Mouse (Mus musculus) CD8-positive naive resting alpha-beta T cell, adult 57 days (primary cell): ENCODE results near the gene Rad51d. TPM values are rescaled to one million over a fixed set of nuclear protein-coding genes. Genes with fewer than 3 reads are reported as not detected.

Experiments used
- total RNA-seq: library from RNA; stranded (reverse); gene quantifications from one replicate; pipeline ENCODE4 v1.2.4, GENCODE M21; 2023

Gene Rad51d
- 18.7 TPM for total RNA-seq

DNA sequence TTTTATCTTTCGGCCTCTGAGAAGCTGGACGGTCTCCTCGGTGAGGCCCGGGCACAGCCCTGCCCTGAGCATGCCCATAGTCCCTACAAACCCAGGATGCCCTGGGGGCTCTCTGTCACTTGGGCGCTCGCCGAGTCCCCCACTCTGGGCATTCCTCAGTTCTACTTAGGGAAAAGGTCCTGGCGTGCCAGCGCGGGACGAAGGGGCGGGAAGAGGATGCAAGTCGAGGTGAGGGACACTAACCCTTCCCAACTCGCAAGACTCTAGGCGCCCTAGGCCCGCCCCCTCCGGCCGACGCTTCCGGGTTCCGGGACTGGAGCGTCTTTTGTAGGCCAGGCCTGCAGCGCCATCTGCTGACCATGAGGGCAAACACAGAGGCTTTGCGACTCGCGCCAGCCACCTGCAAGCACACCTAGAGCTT is at the start of gene Rad51d:
Rad51d (minus strand) TSS at position 273 of the 421 bp plus-strand sequence.

DNA sequence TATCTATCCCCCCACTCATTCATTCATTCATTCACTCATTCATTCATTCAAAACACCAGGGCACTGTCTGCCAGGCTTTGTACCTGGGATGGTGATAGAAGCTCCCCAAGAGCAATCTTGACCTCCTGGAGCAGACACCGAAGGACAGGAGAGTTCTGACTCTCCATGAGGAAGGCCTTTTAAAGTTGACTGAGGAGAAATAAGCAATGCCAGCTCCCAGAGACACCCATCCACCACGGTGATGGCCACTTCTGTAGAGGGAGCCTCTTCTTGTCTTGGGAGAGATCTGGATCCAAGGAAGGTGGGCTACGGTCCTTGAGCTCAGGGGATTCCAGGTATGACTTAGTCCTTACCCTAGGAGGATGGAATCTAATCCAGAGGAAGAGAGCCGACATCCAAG is 19.8 kb upstream of the Rad51d start, which contains the start of gene Unc45b:
Unc45b (plus strand) TSS at position 301 of the 400 bp plus-strand sequence.

GRCm38 (mm10) chr11:82907651-82908607 is 17.5 kb upstream of the Rad51d start, which contains the start of gene Nle1:
Gene Nle1 (minus strand): TSS chr11:82908411.

DNA sequence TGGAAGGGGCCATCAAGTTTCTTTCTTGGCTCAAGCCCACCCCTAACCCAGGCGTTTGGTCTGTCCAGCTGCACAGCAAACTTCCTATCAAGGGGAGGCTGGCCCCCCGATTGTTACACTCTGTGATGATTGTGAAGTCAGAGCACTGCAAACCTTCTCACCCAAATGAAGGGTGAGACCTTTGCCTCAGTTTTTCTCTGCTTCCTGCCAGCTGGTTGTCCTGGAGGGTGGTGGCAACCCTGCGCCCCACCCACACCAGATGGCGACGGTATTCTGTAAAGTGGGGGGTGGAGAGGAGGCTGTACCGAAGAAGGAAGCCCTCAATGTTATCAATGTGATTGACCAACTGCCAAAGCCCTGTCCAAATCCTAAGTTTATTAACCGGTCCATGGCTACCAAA is 1.5 kb upstream of the Rad51d start, which contains the start of gene Fndc8:
Fndc8 (plus strand) TSS at position 189 of the 400 bp plus-strand sequence.

GRCm38 (mm10) chr11:82871031-82871446 is 19.4 kb downstream of the Rad51d start, which contains the start of gene Rffl:
Gene Rffl (minus strand): TSS chr11:82871210.

Other genes starting within 250 kb of the Rad51d start
- 0.77 TPM for gene Cct6b, start 126.3 kb downstream of the Rad51d start, total RNA-seq
- gene Zfp830, start 126.3 kb downstream of the Rad51d start, total RNA-seq = 34.8 TPM
- gene Lig3, start 109.5 kb downstream of the Rad51d start, total RNA-seq = 42.7 TPM
- gene Rffl, start 19.4 kb downstream of the Rad51d start, total RNA-seq = 18.6 TPM
- not detected for gene Fndc8, start 1.5 kb upstream of the Rad51d start, total RNA-seq
- gene Nle1, start 17.8 kb upstream of the Rad51d start, total RNA-seq = 103 TPM
- gene Unc45b, start 19.9 kb upstream of the Rad51d start, total RNA-seq = not detected
- 40.9 TPM for gene Slfn5, start 60.7 kb upstream of the Rad51d start, total RNA-seq
- gene Slfn9, start 101.2 kb upstream of the Rad51d start, total RNA-seq = 18.4 TPM
- 48.4 TPM for gene Slfn8, start 130.2 kb upstream of the Rad51d start, total RNA-seq
- gene Slfn2, start 174.5 kb upstream of the Rad51d start, total RNA-seq = 134 TPM
- 97.2 TPM for gene Slfn1, start 226.2 kb upstream of the Rad51d start, total RNA-seq